Mouse (Mus musculus): ENCODE data around the gene Msx2.

The Msx2 gene

GRCm38 (mm10) chr13:53443602-53444001 lies 29.3 kb downstream of the Msx2 start:
- ChIA-PET POLR2A (interaction anchor here in 2 of 4 experiments (0.5 to 0.6 kb wide), 2 partner anchors 60 to 261 kb away, joined by 3 to 4 read pairs; no protein-coding TSS in a partner anchor), CTCF (interaction anchor here (0.6 to 2.5 kb wide), 15 partner anchors 16 to 340 kb away, joined by 3 to 20 read pairs (median 4); no protein-coding TSS in a partner anchor)

DNA sequence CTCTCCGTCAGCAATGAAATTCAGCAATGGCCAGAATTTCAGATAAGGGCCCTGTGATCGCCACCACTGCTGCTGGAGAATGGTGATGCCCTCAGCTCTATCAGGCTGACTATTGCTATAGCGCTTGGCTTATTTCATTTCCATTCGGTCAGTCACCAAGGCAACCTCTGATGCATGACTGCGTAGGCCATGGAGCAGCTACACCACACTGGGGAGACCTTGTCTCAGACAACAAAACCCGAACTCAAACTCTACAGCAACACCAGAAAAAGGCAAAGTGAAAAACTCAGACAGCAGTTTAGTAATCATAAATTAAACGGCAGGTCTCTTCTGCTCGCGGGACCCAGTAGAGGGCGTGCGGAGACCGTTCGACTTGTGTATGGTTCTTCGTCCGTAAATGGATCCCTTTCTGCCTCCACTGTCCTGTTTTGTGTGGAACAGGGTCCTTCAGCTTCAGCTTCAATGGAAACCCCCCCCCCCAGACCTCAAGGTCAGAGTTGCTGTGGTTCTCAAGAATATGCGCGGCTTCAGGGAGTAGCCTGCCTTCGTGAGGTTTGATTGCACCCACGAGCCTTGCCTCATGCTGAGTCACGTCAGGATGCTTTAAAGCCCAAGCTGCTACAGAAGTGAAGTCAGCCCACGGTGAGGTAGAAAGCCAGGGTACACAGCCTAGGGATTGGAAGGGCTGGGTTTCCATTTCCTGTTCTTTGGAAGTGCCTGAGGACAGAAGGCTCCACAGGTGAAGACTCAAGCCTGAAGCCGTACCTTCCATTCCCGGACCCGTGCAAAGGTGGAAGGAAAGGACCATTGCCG lies 30.5 kb downstream of the Msx2 start:
- CTCF ChIA-PET: interaction anchor here (0.6 to 2.5 kb wide), 17 partner anchors 15 to 333 kb away, joined by 3 to 12 read pairs (median 5); no protein-coding TSS in a partner anchor
- POLR2A ChIA-PET: interaction anchor here in 3 of 4 experiments (0.6 to 0.7 kb wide), 3 partner anchors 164 to 324 kb away, joined by 3 read pairs; no protein-coding TSS in a partner anchor

DNA sequence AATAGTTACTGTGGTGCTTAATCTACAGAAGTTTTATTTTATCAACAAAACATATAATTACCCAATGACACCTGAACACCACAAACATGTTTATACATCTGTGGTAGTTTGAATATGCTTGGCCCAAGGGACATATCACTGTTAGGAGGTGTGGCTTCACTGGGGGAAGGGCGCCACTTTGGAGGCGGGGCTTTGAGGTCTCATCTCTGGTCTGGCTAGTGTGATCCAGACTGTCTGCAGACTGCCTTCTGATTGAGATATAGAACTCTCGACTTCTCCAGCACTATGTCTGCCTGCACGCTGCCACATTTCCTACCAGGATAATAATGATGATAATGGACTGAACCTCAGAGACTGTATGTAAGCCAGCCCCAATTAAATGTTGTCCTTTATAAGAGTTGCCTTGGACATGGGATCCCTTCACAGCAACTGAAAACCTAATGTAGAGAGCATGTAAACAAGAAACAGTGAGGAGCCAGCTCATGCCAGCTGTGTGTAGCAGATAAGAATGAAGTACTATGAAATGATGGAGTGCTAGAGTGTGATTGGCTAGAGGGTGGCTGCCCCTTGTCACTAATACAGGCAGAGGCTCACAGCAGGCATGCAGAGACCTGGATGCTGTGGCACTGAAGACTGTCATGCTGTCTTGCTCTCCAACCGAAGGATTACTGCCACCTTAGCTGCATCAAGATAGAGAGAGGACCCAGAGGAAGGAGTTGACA lies 31.4 kb downstream of the Msx2 start:
- ChIA-PET POLR2A (interaction anchor here in 1 of 4 experiments (0.6 kb wide), 1 partner anchor 325 kb away, joined by 3 read pairs; no protein-coding TSS in a partner anchor), CTCF (interaction anchor here (0.5 to 1.6 kb wide), 10 partner anchors 15 to 247 kb away, joined by 3 to 12 read pairs (median 5); no protein-coding TSS in a partner anchor)

DNA sequence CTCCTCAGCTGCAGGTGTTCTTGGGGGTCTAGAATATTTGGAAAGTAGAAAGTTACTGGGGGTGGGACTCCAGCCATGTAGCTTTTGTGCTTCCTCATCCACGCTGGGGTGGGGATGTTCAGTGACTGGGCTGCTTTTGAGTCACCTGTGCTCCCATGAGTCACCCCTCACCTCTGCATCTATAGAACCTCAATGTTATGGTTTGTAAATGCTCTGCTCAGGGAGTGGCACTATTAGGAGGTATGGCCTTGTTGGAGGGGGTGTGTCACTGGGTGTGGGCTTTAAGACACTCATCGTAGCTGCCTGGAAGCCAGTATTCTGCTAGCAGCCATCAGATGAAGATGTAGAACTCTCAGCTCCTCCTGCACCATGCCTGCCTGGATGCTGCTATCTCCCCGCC lies 32.9 kb downstream of the Msx2 start:
- CTCF ChIA-PET: interaction anchor here (0.8 to 2.7 kb wide), 4 partner anchors 13 to 14 kb away, joined by 3 to 21 read pairs (median 8); no protein-coding TSS in a partner anchor
- POLR2A ChIA-PET: no interaction called here

- CTCF ChIA-PET: interaction anchor here (0.5 to 3.4 kb wide), 285 partner anchors 8 to 1603 kb away, joined by 3 to 61 read pairs (median 4); partner anchors contain the start of genes Sptlc1 (in 2 of the 4), Auh (in 1 of the 4), Diras2 (in 1 of the 4) and Msx2 (in 1 of the 4)
- POLR2A ChIA-PET: interaction anchor here (0.6 to 1.4 kb wide), 6 partner anchors 11 to 447 kb away, joined by 3 to 4 read pairs (median 3); no protein-coding TSS in a partner anchor
Measured at GRCm38 (mm10) chr13:53426507-53426906, 46.4 kb downstream of the Msx2 start.

- CTCF ChIA-PET: no interaction called here
- POLR2A ChIA-PET: no interaction called here
Measured at GRCm38 (mm10) chr13:53421189-53421588, 51.7 kb downstream of the Msx2 start.

GRCm38 (mm10) chr13:53420741-53421140 lies 52.1 kb downstream of the Msx2 start:
- POLR2A ChIA-PET: no interaction called here
- CTCF ChIA-PET: interaction anchor here in 1 of 4 experiments (1.4 to 1.6 kb wide), 2 partner anchors 27 to 355 kb away, joined by 5 to 6 read pairs; no protein-coding TSS in a partner anchor

GRCm38 (mm10) chr13:53419681-53420080 lies 53.2 kb downstream of the Msx2 start:
- ChIA-PET POLR2A (no interaction called here), CTCF (interaction anchor here in 2 of 4 experiments (1.1 to 1.6 kb wide), 3 partner anchors 26 to 356 kb away, joined by 3 to 6 read pairs (median 5); no protein-coding TSS in a partner anchor)

GRCm38 (mm10) chr13:53417701-53418100 lies 55.2 kb downstream of the Msx2 start:
- CTCF ChIA-PET: interaction anchor here in 3 of 4 experiments (0.7 to 8.9 kb wide), 4 partner anchors 9 to 394 kb away, joined by 3 to 56 read pairs (median 6); no protein-coding TSS in a partner anchor
- POLR2A ChIA-PET: no interaction called here
